Mouse (Mus musculus): ENCODE data around the gene Lcp2. TPM values are rescaled to one million over a fixed set of nuclear protein-coding genes. Genes with fewer than 3 reads are reported as not detected.

Gene Lcp2
- total and polyA plus RNA-seq, 3 experiments = 19.4 to 24.0 (median 20.1) TPM

DNA sequence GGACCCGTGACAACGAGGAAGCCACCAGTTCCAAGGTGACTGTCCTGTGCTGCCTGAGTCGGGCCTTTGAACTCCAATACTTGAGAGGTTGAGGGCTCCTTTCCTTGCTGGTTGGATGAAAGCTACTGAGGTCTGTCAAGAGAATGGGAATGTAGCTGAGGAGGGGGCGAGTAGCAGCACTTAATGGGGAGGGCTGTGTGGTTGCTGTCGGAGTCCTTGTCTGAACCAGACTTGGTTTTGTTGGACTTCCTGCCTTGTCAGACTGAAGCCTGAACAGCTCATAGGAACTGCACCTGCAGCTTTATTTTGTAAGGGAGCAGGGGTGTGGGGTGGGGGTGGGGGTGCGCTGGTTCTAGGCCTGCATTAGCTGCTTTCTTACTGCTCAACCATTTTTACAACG is 31.9 kb downstream of the Lcp2 start:
- dilution Hi-C loops (cut with MboI; ENCODE audit: extremely low pct_ligation_motif_present, extremely low pct_unique_long_range_greater_than_20kb, low sequenced_read_pairs) = no loop called here
- Histone ChIP-seq H3K9me3 (replicated peaks; ENCODE audit: low read length) (no peaks in the 10 kb centered on the region), H3K4me1 (ENCODE audit: control insufficient read depth in 1 of 2, insufficient read depth in 2 of 2) (peaks cover 0 to 50% of the 10 kb centered on the region in 2 experiments; a peak in 2 of 4 replicates), H3K27me3 (replicated peaks) (no peaks in the 10 kb centered on the region), H3K4me2 (ENCODE audit: insufficient read depth, low read depth, poor library complexity, severe bottlenecking) (no peak overlapping the region), H3K9ac (ENCODE audit: insufficient read depth, low read depth) (no peak overlapping the region), H3K27ac (ENCODE audit: insufficient read depth, low read depth) (no peak overlapping the region), H3K4me3 (replicated peaks in 1 of 3; ENCODE audit: low read depth in 2 of 3, low read length in 2 of 3, poor library complexity in 1 of 3) (no peak overlapping the region), H3K36me3 (replicated peaks in 1 of 2; ENCODE audit: control insufficient read depth in 1 of 2, insufficient read depth in 1 of 2, low read length in 1 of 2) (peaks cover 68 to 89% of the 10 kb centered on the region in 2 experiments), H3K79me2 (replicated peaks; ENCODE audit: control insufficient read depth, extremely low read depth, insufficient read depth, poor library complexity, severe bottlenecking) (no peaks in the 10 kb centered on the region)
- DNase-seq (ENCODE audit: extremely low read depth) = no peak
- in situ Hi-C loops (cut with MboI; ENCODE audit: low pct_ligation_motif_present, low pct_unique_long_range_greater_than_20kb, low sequenced_read_pairs) = loop anchor here (10.0 to 25.0 kb wide), 2 partner anchors 74 to 341 kb away; no protein-coding TSS in a partner anchor
- TF ChIP-seq SMC3 (IDR thresholded peaks at IDR 0.05; ENCODE audit: low read depth, low read length) = no peak
- TF ChIP-seq HCFC1 (IDR thresholded peaks at IDR 0.05; ENCODE audit: low read depth, low read length) = no peak
- TF ChIP-seq BHLHE40 (IDR thresholded peaks at IDR 0.05; ENCODE audit: low read depth, low read length) = no peak
- no peak for TF ChIP-seq ZNF384 (IDR thresholded peaks at IDR 0.05; ENCODE audit: low read depth, low read length)
- TF ChIP-seq POLR2A (IDR thresholded peaks at IDR 0.05; ENCODE audit: low read depth, low read length) = no peak
- no peak for TF ChIP-seq USF2 (conservative IDR thresholded peaks at IDR 0.05; ENCODE audit: low read depth, low read length)
- TF ChIP-seq USF1 (IDR thresholded peaks at IDR 0.05; ENCODE audit: low read depth, low read length) = no peak
- no peak for TF ChIP-seq ETS1 (conservative IDR thresholded peaks at IDR 0.05; ENCODE audit: low read depth, low read length)
- TF ChIP-seq EP300 (IDR thresholded peaks at IDR 0.05; ENCODE audit: low read length) = no peak
- TF ChIP-seq MXI1 (IDR thresholded peaks at IDR 0.05; ENCODE audit: low read depth, low read length) = no peak
- TF ChIP-seq NELFE (IDR thresholded peaks at IDR 0.05; ENCODE audit: low read depth, low read length) = no peak
- TF ChIP-seq MEF2A (IDR thresholded peaks at IDR 0.05; ENCODE audit: borderline replicate concordance, low read depth, low read length) = no peak
- no peak for TF ChIP-seq E2F4 (IDR thresholded peaks at IDR 0.05; ENCODE audit: insufficient replicate concordance, low read depth, low read length)
- TF ChIP-seq UBTF (IDR thresholded peaks at IDR 0.05; ENCODE audit: low read depth, low read length) = no peak
- no peak for TF ChIP-seq MAZ (IDR thresholded peaks at IDR 0.05; ENCODE audit: low read depth, low read length)
- no peak for TF ChIP-seq ZMIZ1 (IDR thresholded peaks at IDR 0.05; ENCODE audit: low read depth, low read length)
- no peak for TF ChIP-seq MAX (IDR thresholded peaks at IDR 0.05; ENCODE audit: low read length)

DNA sequence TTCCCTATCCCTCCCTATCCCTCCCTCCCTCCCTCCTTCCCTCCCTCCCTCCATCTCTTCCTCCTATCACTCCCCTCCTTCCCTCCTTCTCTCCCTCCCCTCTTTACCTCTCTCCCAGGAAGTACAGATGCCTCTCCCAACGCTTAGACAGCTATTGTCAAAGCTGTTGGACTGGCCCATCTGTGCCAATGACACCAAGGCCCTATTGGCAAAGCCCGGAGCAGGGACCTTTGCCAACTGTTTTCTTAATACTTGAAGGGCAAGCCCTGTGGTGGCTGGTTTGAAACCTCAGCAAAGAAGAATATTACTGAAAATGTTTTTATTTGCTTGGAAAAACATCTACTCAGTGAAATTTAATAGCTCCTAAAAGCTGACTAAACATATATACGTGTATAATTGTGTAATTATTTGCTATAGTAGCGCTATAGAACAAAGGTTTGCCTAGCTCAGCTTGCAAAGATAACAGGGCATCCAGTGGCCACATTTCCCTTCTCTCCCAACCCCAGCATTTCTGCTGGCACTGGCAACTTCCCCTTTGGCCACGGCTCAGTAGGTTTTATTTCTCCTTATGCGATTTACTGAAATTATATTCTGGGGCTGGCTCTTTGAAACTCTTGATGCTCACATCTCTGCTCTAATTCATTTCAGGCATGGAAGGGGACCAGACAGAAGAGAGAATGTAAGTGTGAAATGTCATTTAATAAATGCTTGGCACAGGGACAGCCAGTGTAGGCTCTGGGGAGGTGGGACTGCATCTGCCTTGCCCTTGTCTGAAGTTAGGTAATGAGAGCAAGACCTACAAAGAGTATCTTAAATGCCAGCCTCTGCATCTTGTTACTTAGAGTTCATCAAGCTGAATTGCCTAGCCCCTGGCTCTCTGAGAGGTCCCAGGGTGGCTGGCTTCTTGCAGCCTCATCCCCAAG is 33.1 kb downstream of the Lcp2 start:
- Histone ChIP-seq H3K27ac (ENCODE audit: insufficient read depth, low read depth) (no peak overlapping the region), H3K4me2 (ENCODE audit: insufficient read depth, low read depth, poor library complexity, severe bottlenecking) (no peak overlapping the region), H3K9ac (ENCODE audit: insufficient read depth, low read depth) (no peak overlapping the region), H3K36me3 (replicated peaks in 1 of 2; ENCODE audit: control insufficient read depth in 1 of 2, insufficient read depth in 1 of 2, low read length in 1 of 2) (peaks cover 67 to 83% of the 10 kb centered on the region in 2 experiments), H3K9me3 (replicated peaks; ENCODE audit: low read length) (no peaks in the 10 kb centered on the region), H3K79me2 (replicated peaks; ENCODE audit: control insufficient read depth, extremely low read depth, insufficient read depth, poor library complexity, severe bottlenecking) (no peaks in the 10 kb centered on the region), H3K4me1 (ENCODE audit: control insufficient read depth in 1 of 2, insufficient read depth in 2 of 2) (peaks cover 0 to 50% of the 10 kb centered on the region in 2 experiments; a peak in 2 of 4 replicates), H3K4me3 (replicated peaks in 1 of 3; ENCODE audit: low read depth in 2 of 3, low read length in 2 of 3, poor library complexity in 1 of 3) (no peak overlapping the region), H3K27me3 (replicated peaks) (no peaks in the 10 kb centered on the region)
- dilution Hi-C loops (cut with MboI; ENCODE audit: extremely low pct_ligation_motif_present, extremely low pct_unique_long_range_greater_than_20kb, low sequenced_read_pairs) (no loop called here), in situ Hi-C loops (cut with MboI; ENCODE audit: low pct_ligation_motif_present, low pct_unique_long_range_greater_than_20kb, low sequenced_read_pairs) (loop anchor here (10.0 to 25.0 kb wide), 2 partner anchors 75 to 343 kb away; no protein-coding TSS in a partner anchor)
- no peak for TF ChIP-seq ZNF384 (IDR thresholded peaks at IDR 0.05; ENCODE audit: low read depth, low read length)
- DNase-seq (ENCODE audit: extremely low read depth) = no peak
